Mouse (Mus musculus) left cerebral cortex, adult 8-10 months (tissue): ENCODE measurements around the gene Usp40. TPM values are rescaled to one million over a fixed set of nuclear protein-coding genes. Genes with fewer than 3 reads are reported as not detected.
A peak's percentile ranks its signal among the peaks of the same experiment; 100 is the strongest.

Experiments used
- DNase-seq, 2 experiments: peaks; one replicate each; pipeline ENCODE4 v3.0.0; 2022; ENCODE audit warnings: low spot score in 2 of 2
- total RNA-seq, 4 experiments: library from RNA; stranded (reverse); gene quantifications; 2 replicates each; pipeline ENCODE4 v1.2.4; 2022

Usp40 gene
- total RNA-seq, 4 experiments from 2014 or later, result 21.4 to 23.2 (median 23.0) TPM

- no peak for DNase-seq
These were observed 60.7 kb downstream of the Usp40 start for GRCm38 (mm10) chr1:87947681-87948091.

- no peak for DNase-seq
These were observed 66.6 kb downstream of the Usp40 start for GRCm38 (mm10) chr1:87941765-87942164.

GRCm38 (mm10) chr1:87936516-87936915, 71.8 kb downstream of the Usp40 start:
- DNase-seq, result no peak

- peak in 1 of 2 experiments; percentile 74 for DNase-seq
These were observed 72.3 kb downstream of the Usp40 start for GRCm38 (mm10) chr1:87936075-87936474.

- no peak for DNase-seq
These were observed 72.8 kb downstream of the Usp40 start for GRCm38 (mm10) chr1:87935546-87935945.

- peak in 1 of 2 experiments; percentile 55 for DNase-seq
These were observed 73.3 kb downstream of the Usp40 start for GRCm38 (mm10) chr1:87935095-87935494.

- DNase-seq, result peak in 1 of 2 experiments; percentile 55
These were observed 75.3 kb downstream of the Usp40 start for GRCm38 (mm10) chr1:87933051-87933450.

GRCm38 (mm10) chr1:87929730-87930129, 78.6 kb downstream of the Usp40 start:
- no peak for DNase-seq

GRCm38 (mm10) chr1:87924888-87925287, 83.5 kb downstream of the Usp40 start:
- DNase-seq, result no peak

- no peak for DNase-seq
These were observed 85.7 kb downstream of the Usp40 start for GRCm38 (mm10) chr1:87922666-87923065.

- DNase-seq, result no peak
These were observed 88.2 kb downstream of the Usp40 start for GRCm38 (mm10) chr1:87920056-87920614.

GRCm38 (mm10) chr1:87918061-87918460, 90.3 kb downstream of the Usp40 start:
- DNase-seq, result no peak

GRCm38 (mm10) chr1:87917361-87917760, 91.0 kb downstream of the Usp40 start:
- DNase-seq, result no peak

- no peak for DNase-seq
These were observed 95.0 kb downstream of the Usp40 start for GRCm38 (mm10) chr1:87913356-87913755.

GRCm38 (mm10) chr1:87910428-87910827, 97.9 kb downstream of the Usp40 start:
- no peak for DNase-seq

- DNase-seq, result no peak
These were observed 98.8 kb downstream of the Usp40 start for GRCm38 (mm10) chr1:87909565-87909964.

GRCm38 (mm10) chr1:87908736-87909135, 99.6 kb downstream of the Usp40 start:
- DNase-seq, result no peak

- DNase-seq, result no peak
These were observed 100.3 kb downstream of the Usp40 start for GRCm38 (mm10) chr1:87908006-87908405.

GRCm38 (mm10) chr1:87906361-87906956, 101.9 kb downstream of the Usp40 start:
- no peak for DNase-seq

- DNase-seq, result no peak
These were observed 106.2 kb downstream of the Usp40 start for GRCm38 (mm10) chr1:87902186-87902585.

- no peak for DNase-seq
These were observed 107.4 kb downstream of the Usp40 start for GRCm38 (mm10) chr1:87900979-87901378.

- DNase-seq, result no peak
These were observed 108.7 kb downstream of the Usp40 start for GRCm38 (mm10) chr1:87899701-87900100.

- DNase-seq, result no peak
These were observed 111.4 kb downstream of the Usp40 start for GRCm38 (mm10) chr1:87896921-87897320.
